Mouse (Mus musculus): ENCODE measurements around the gene Zc3h13. TPM values are rescaled to one million over a fixed set of nuclear protein-coding genes. Genes with fewer than 3 reads are reported as not detected.

Gene Zc3h13
- polyA plus RNA-seq, 1 experiment from 2014 or later = 40.1 TPM

- Histone ChIP-seq H3K9ac (replicated peaks; ENCODE audit: low read length) (no peak overlapping the region), H3K27ac (replicated peaks; ENCODE audit: low read depth, low read length) (no peak overlapping the region), H3K4me1 (ENCODE audit: control insufficient read depth, insufficient read depth, low read length) (no peaks in the 10 kb centered on the region), H3K27me3 (ENCODE audit: control insufficient read depth, insufficient read depth, low read length) (no peaks in the 10 kb centered on the region), H3K9me3 (ENCODE audit: control insufficient read depth, low read length) (no peaks in the 10 kb centered on the region), H3K4me3 (replicated peaks; ENCODE audit: low read depth, low read length) (no peak overlapping the region), H3K4me2 (ENCODE audit: low read length) (no peak overlapping the region), H3K36me3 (ENCODE audit: control insufficient read depth, insufficient read depth, low read length) (no peaks in the 10 kb centered on the region)
- 89% methylated on average over 3 of the region's 3 CpGs for WGBS
- DNase-seq (no peak), ATAC-seq (ENCODE audit: low FRiP score, low TSS enrichment) (no peak)
Observed at GRCm38 (mm10) chr14:75250432-75250831, 33.7 kb upstream of the Zc3h13 start.

GRCm38 (mm10) chr14:75256521-75256920, 27.7 kb upstream of the Zc3h13 start:
- ATAC-seq (ENCODE audit: low FRiP score, low TSS enrichment) (no peak), DNase-seq (peak; percentile 37)
- H3K4me1 ChIP-seq (ENCODE audit: control insufficient read depth, insufficient read depth, low read length) = no peaks in the 10 kb centered on the region
- 55% methylated on average over 5 of the region's 5 CpGs for WGBS
- H3K27ac ChIP-seq (replicated peaks; ENCODE audit: low read depth, low read length) = no peak overlapping the region
- no peak overlapping the region for H3K4me3 ChIP-seq (replicated peaks; ENCODE audit: low read depth, low read length)
- H3K4me2 ChIP-seq (ENCODE audit: low read length) = no peak overlapping the region
- H3K36me3 ChIP-seq (ENCODE audit: control insufficient read depth, insufficient read depth, low read length) = no peaks in the 10 kb centered on the region
- no peak overlapping the region for H3K9ac ChIP-seq (replicated peaks; ENCODE audit: low read length)
- no peaks in the 10 kb centered on the region for H3K9me3 ChIP-seq (ENCODE audit: control insufficient read depth, low read length)
- no peaks in the 10 kb centered on the region for H3K27me3 ChIP-seq (ENCODE audit: control insufficient read depth, insufficient read depth, low read length)

GRCm38 (mm10) chr14:75269531-75269930, 14.6 kb upstream of the Zc3h13 start:
- ATAC-seq (ENCODE audit: low FRiP score, low TSS enrichment) (no peak), DNase-seq (no peak)
- Histone ChIP-seq H3K9me3 (ENCODE audit: control insufficient read depth, low read length) (no peaks in the 10 kb centered on the region), H3K27me3 (ENCODE audit: control insufficient read depth, insufficient read depth, low read length) (no peaks in the 10 kb centered on the region), H3K27ac (replicated peaks; ENCODE audit: low read depth, low read length) (no peak overlapping the region), H3K4me3 (replicated peaks; ENCODE audit: low read depth, low read length) (no peak overlapping the region), H3K4me2 (ENCODE audit: low read length) (no peak overlapping the region), H3K36me3 (ENCODE audit: control insufficient read depth, insufficient read depth, low read length) (no peaks in the 10 kb centered on the region), H3K9ac (replicated peaks; ENCODE audit: low read length) (no peak overlapping the region), H3K4me1 (ENCODE audit: control insufficient read depth, insufficient read depth, low read length) (no peaks in the 10 kb centered on the region)
- 89% methylated on average over 5 of the region's 5 CpGs for WGBS

GRCm38 (mm10) chr14:75279716-75280115, 4.5 kb upstream of the Zc3h13 start:
- H3K27ac ChIP-seq (replicated peaks; ENCODE audit: low read depth, low read length) = no peak overlapping the region
- ATAC-seq (ENCODE audit: low FRiP score, low TSS enrichment) (no peak), DNase-seq (no peak)
- no peak overlapping the region for H3K4me2 ChIP-seq (ENCODE audit: low read length)
- peaks cover 6% of the 10 kb centered on the region; the same call in 1 of the 2 replicates for H3K4me1 ChIP-seq (ENCODE audit: control insufficient read depth, insufficient read depth, low read length)
- H3K9ac ChIP-seq (replicated peaks; ENCODE audit: low read length) = no peak overlapping the region
- no peaks in the 10 kb centered on the region for H3K27me3 ChIP-seq (ENCODE audit: control insufficient read depth, insufficient read depth, low read length)
- no peaks in the 10 kb centered on the region for H3K9me3 ChIP-seq (ENCODE audit: control insufficient read depth, low read length)
- 92% methylated on average over 6 of the region's 6 CpGs for WGBS
- H3K36me3 ChIP-seq (ENCODE audit: control insufficient read depth, insufficient read depth, low read length) = no peaks in the 10 kb centered on the region
- no peak overlapping the region for H3K4me3 ChIP-seq (replicated peaks; ENCODE audit: low read depth, low read length)

- Histone ChIP-seq H3K4me1 (ENCODE audit: control insufficient read depth, insufficient read depth, low read length) (peaks cover 11% of the 10 kb centered on the region; the same call in 1 of the 2 replicates), H3K36me3 (ENCODE audit: control insufficient read depth, insufficient read depth, low read length) (no peaks in the 10 kb centered on the region), H3K27me3 (ENCODE audit: control insufficient read depth, insufficient read depth, low read length) (no peaks in the 10 kb centered on the region), H3K9me3 (ENCODE audit: control insufficient read depth, low read length) (no peaks in the 10 kb centered on the region), H3K4me2 (ENCODE audit: low read length) (no peak overlapping the region), H3K4me3 (replicated peaks; ENCODE audit: low read depth, low read length) (no peak overlapping the region), H3K9ac (replicated peaks; ENCODE audit: low read length) (no peak overlapping the region), H3K27ac (replicated peaks; ENCODE audit: low read depth, low read length) (no peak overlapping the region)
- DNase-seq (no peak), ATAC-seq (ENCODE audit: low FRiP score, low TSS enrichment) (no peak)
- WGBS = 75% methylated on average over 5 of the region's 5 CpGs
Observed at GRCm38 (mm10) chr14:75280406-75280805, 3.8 kb upstream of the Zc3h13 start.

- Histone ChIP-seq H3K36me3 (ENCODE audit: control insufficient read depth, insufficient read depth, low read length) (no peaks in the 10 kb centered on the region), H3K9ac (replicated peaks; ENCODE audit: low read length) (peak overlapping the region; percentile 57), H3K4me3 (replicated peaks; ENCODE audit: low read depth, low read length) (peak overlapping the region; percentile 100), H3K9me3 (ENCODE audit: control insufficient read depth, low read length) (no peaks in the 10 kb centered on the region), H3K4me2 (ENCODE audit: low read length) (peak overlapping the region; percentile 82), H3K27ac (replicated peaks; ENCODE audit: low read depth, low read length) (peak overlapping the region; percentile 68), H3K27me3 (ENCODE audit: control insufficient read depth, insufficient read depth, low read length) (no peaks in the 10 kb centered on the region), H3K4me1 (ENCODE audit: control insufficient read depth, insufficient read depth, low read length) (peaks cover 16% of the 10 kb centered on the region; the same call in 1 of the 2 replicates)
- WGBS = 6% methylated on average over 19 of the region's 19 CpGs
- DNase-seq (peak; percentile 56), ATAC-seq (ENCODE audit: low FRiP score, low TSS enrichment) (peak; percentile 34)
Observed at GRCm38 (mm10) chr14:75283609-75284192, 472 bp upstream of the Zc3h13 start.

GRCm38 (mm10) chr14:75301081-75301480, 16.9 kb downstream of the Zc3h13 start:
- H3K4me1 ChIP-seq (ENCODE audit: control insufficient read depth, insufficient read depth, low read length) = no peaks in the 10 kb centered on the region

GRCm38 (mm10) chr14:75303807-75304206, 19.6 kb downstream of the Zc3h13 start:
- Histone ChIP-seq H3K9me3 (ENCODE audit: control insufficient read depth, low read length) (no peaks in the 10 kb centered on the region), H3K4me3 (replicated peaks; ENCODE audit: low read depth, low read length) (no peak overlapping the region), H3K27ac (replicated peaks; ENCODE audit: low read depth, low read length) (no peak overlapping the region), H3K36me3 (ENCODE audit: control insufficient read depth, insufficient read depth, low read length) (no peaks in the 10 kb centered on the region), H3K4me2 (ENCODE audit: low read length) (no peak overlapping the region), H3K4me1 (ENCODE audit: control insufficient read depth, insufficient read depth, low read length) (no peaks in the 10 kb centered on the region), H3K9ac (replicated peaks; ENCODE audit: low read length) (no peak overlapping the region), H3K27me3 (ENCODE audit: control insufficient read depth, insufficient read depth, low read length) (no peaks in the 10 kb centered on the region)
- 41% methylated on average over 5 of the region's 5 CpGs for WGBS
- ATAC-seq (ENCODE audit: low FRiP score, low TSS enrichment) (no peak), DNase-seq (no peak)

More at GRCm38 (mm10) chr14:75301081-75301480, 16.9 kb downstream of the Zc3h13 start:
- ATAC-seq (ENCODE audit: low FRiP score, low TSS enrichment) (no peak), DNase-seq (no peak)
- H3K9ac ChIP-seq (replicated peaks; ENCODE audit: low read length) = no peak overlapping the region
- no peak overlapping the region for H3K27ac ChIP-seq (replicated peaks; ENCODE audit: low read depth, low read length)
- WGBS = 90% methylated on average over 1 of the region's 1 CpGs
- no peak overlapping the region for H3K4me2 ChIP-seq (ENCODE audit: low read length)
- no peaks in the 10 kb centered on the region for H3K27me3 ChIP-seq (ENCODE audit: control insufficient read depth, insufficient read depth, low read length)
- H3K36me3 ChIP-seq (ENCODE audit: control insufficient read depth, insufficient read depth, low read length) = no peaks in the 10 kb centered on the region
- H3K4me3 ChIP-seq (replicated peaks; ENCODE audit: low read depth, low read length) = no peak overlapping the region
- H3K9me3 ChIP-seq (ENCODE audit: control insufficient read depth, low read length) = no peaks in the 10 kb centered on the region

GRCm38 (mm10) chr14:75307855-75308254, 23.7 kb downstream of the Zc3h13 start:
- no peaks in the 10 kb centered on the region for H3K9me3 ChIP-seq (ENCODE audit: control insufficient read depth, low read length)
- no peak overlapping the region for H3K9ac ChIP-seq (replicated peaks; ENCODE audit: low read length)
- peak; percentile 55 for DNase-seq
- H3K4me3 ChIP-seq (replicated peaks; ENCODE audit: low read depth, low read length) = no peak overlapping the region
- H3K36me3 ChIP-seq (ENCODE audit: control insufficient read depth, insufficient read depth, low read length) = 0 out of 2 replicates have a peak, but pooled peaks cover 7% of the 10 kb centered on the region
- no peak overlapping the region for H3K27ac ChIP-seq (replicated peaks; ENCODE audit: low read depth, low read length)
- ATAC-seq (ENCODE audit: low FRiP score, low TSS enrichment) = no peak
- no peaks in the 10 kb centered on the region for H3K4me1 ChIP-seq (ENCODE audit: control insufficient read depth, insufficient read depth, low read length)
- H3K27me3 ChIP-seq (ENCODE audit: control insufficient read depth, insufficient read depth, low read length) = no peaks in the 10 kb centered on the region
- no peak overlapping the region for H3K4me2 ChIP-seq (ENCODE audit: low read length)

Measured in midbrain, embryonic 14.5 days (tissue).